Mouse (Mus musculus) ES-Bruce4 (cell line): ENCODE results near the gene Rhbdd2. TPM values are rescaled to one million over a fixed set of nuclear protein-coding genes. Genes with fewer than 3 reads are reported as not detected.
A peak's percentile ranks its signal among the peaks of the same experiment; 100 is the strongest.

ENCODE experiments used
- H3K27ac ChIP-seq: 2 replicates; pipeline ENCODE4 v1.5.1; 2012; ENCODE audit warnings: low read length, inconsistent platforms; ENCODE audit not compliant: insufficient read depth
- H3K27me3 ChIP-seq: 2 replicates; pipeline ENCODE4 v1.6.1; 2012; ENCODE audit warnings: mild to moderate bottlenecking, low read length, inconsistent platforms; ENCODE audit not compliant: control insufficient read depth, poor library complexity, insufficient read depth, severe bottlenecking
- H3K36me3 ChIP-seq: 2 replicates; pipeline ENCODE4 v1.6.1; 2012; ENCODE audit warnings: inconsistent platforms, mild to moderate bottlenecking, low read length, moderate library complexity; ENCODE audit not compliant: control insufficient read depth, poor library complexity, insufficient read depth, severe bottlenecking
- H3K4me1 ChIP-seq: one replicate; pipeline ENCODE4 v1.8.1; 2011; ENCODE audit warnings: low read length; ENCODE audit not compliant: control insufficient read depth, insufficient read depth
- H3K4me3 ChIP-seq: 2 replicates; pipeline ENCODE4 v1.5.1; 2011; ENCODE audit warnings: low read depth, mild to moderate bottlenecking, low read length
- H3K9ac ChIP-seq: 2 replicates; pipeline ENCODE4 v1.6.1; 2012; ENCODE audit warnings: low read depth, mild to moderate bottlenecking, inconsistent platforms; ENCODE audit not compliant: poor library complexity, severe bottlenecking
- H3K9me3 ChIP-seq: replicated peaks from 2 replicates; pipeline ENCODE4 v1.6.1; 2012; ENCODE audit warnings: mild to moderate bottlenecking, low read length, inconsistent platforms; ENCODE audit not compliant: control insufficient read depth, poor library complexity, insufficient read depth, severe bottlenecking
- CTCF ChIP-seq: IDR thresholded peaks from one replicate; pipeline ENCODE4 v1.8.1; 2011; ENCODE audit warnings: low read depth, low read length
- EP300 ChIP-seq: IDR thresholded peaks from 2 replicates; pipeline ENCODE4 v1.6.1; 2011; ENCODE audit warnings: low read depth, low read length; ENCODE audit not compliant: insufficient read depth
- POLR2A ChIP-seq: IDR thresholded peaks from one replicate; pipeline ENCODE4 v1.8.1; 2011; ENCODE audit warnings: low read length; ENCODE audit not compliant: insufficient read depth
- polyA plus RNA-seq: library from polyadenylated mRNA; stranded (reverse); fragments of >200 nt; gene quantifications from 2 replicates; pipeline ENCODE4 v1.2.4, GENCODE M21; 2011; ENCODE audit warnings: low read depth; ENCODE audit not compliant: missing spikeins, insufficient read depth, insufficient read length

The Rhbdd2 gene
- polyA plus RNA-seq, 1 experiment, result 30.6 TPM

GRCm38 (mm10) chr5:135649309-135649633 is 16.9 kb downstream of the Rhbdd2 start:
- no peak overlapping the region for H3K4me3 ChIP-seq
- H3K9ac ChIP-seq, result no peak overlapping the region
- peaks cover 8% of the 10 kb centered on the region for H3K4me1 ChIP-seq
- no peaks in the 10 kb centered on the region for H3K9me3 ChIP-seq
- H3K36me3 ChIP-seq, result no peaks in the 10 kb centered on the region
- TF ChIP-seq POLR2A, result no peak
- no peak for TF ChIP-seq CTCF
- TF ChIP-seq EP300, result no peak
- 0 out of 2 replicates have a peak overlapping the region, but pooled peaks have one; percentile 55 for H3K27ac ChIP-seq
- no peaks in the 10 kb centered on the region for H3K27me3 ChIP-seq

- H3K9ac ChIP-seq, result no peak overlapping the region
- H3K9me3 ChIP-seq, result no peaks in the 10 kb centered on the region
- no peak overlapping the region for H3K27ac ChIP-seq
- H3K4me1 ChIP-seq, result peaks cover 8% of the 10 kb centered on the region
- no peaks in the 10 kb centered on the region for H3K27me3 ChIP-seq
- no peaks in the 10 kb centered on the region for H3K36me3 ChIP-seq
- H3K4me3 ChIP-seq, result no peak overlapping the region
- TF ChIP-seq CTCF (no peak), POLR2A (no peak), EP300 (no peak)
These were observed 19.1 kb downstream of the Rhbdd2 start for GRCm38 (mm10) chr5:135651536-135651935.

GRCm38 (mm10) chr5:135653209-135653608 is 20.8 kb downstream of the Rhbdd2 start:
- Histone ChIP-seq H3K4me1 (peaks cover 8% of the 10 kb centered on the region), H3K27me3 (no peaks in the 10 kb centered on the region), H3K27ac (0 out of 2 replicates have a peak overlapping the region, but pooled peaks have one; percentile 32), H3K9me3 (no peaks in the 10 kb centered on the region), H3K4me3 (no peak overlapping the region), H3K9ac (no peak overlapping the region), H3K36me3 (no peaks in the 10 kb centered on the region)
- TF ChIP-seq EP300 (peak; percentile 54; the same call in 1 of the 2 replicates), CTCF (no peak)

- Histone ChIP-seq H3K27ac (peak overlapping the region; percentile 77), H3K36me3 (no peaks in the 10 kb centered on the region), H3K27me3 (no peaks in the 10 kb centered on the region), H3K9me3 (no peaks in the 10 kb centered on the region), H3K4me1 (peaks cover 13% of the 10 kb centered on the region), H3K4me3 (no peak overlapping the region), H3K9ac (no peak overlapping the region)
- TF ChIP-seq CTCF (no peak), POLR2A (no peak), EP300 (no peak)
These were observed 23.6 kb downstream of the Rhbdd2 start for GRCm38 (mm10) chr5:135656046-135656445.

GRCm38 (mm10) chr5:135657128-135657527 is 24.7 kb downstream of the Rhbdd2 start:
- Histone ChIP-seq H3K27ac (peak overlapping the region; percentile 77), H3K36me3 (no peaks in the 10 kb centered on the region), H3K4me3 (no peak overlapping the region), H3K27me3 (no peaks in the 10 kb centered on the region), H3K9ac (no peak overlapping the region; the same call in 1 of the 2 replicates), H3K9me3 (no peaks in the 10 kb centered on the region), H3K4me1 (peaks cover 11% of the 10 kb centered on the region)
- TF ChIP-seq CTCF (no peak), EP300 (peak; percentile 95), POLR2A (peak; percentile 29)

- Histone ChIP-seq H3K9ac (peak overlapping the region; percentile 78), H3K27me3 (no peaks in the 10 kb centered on the region), H3K4me3 (peak overlapping the region; percentile 71), H3K36me3 (no peaks in the 10 kb centered on the region), H3K27ac (peak overlapping the region; percentile 97), H3K4me1 (peaks cover 13% of the 10 kb centered on the region), H3K9me3 (no peaks in the 10 kb centered on the region)
- TF ChIP-seq EP300 (no peak), CTCF (no peak), POLR2A (no peak)
These were observed 25.4 kb downstream of the Rhbdd2 start for GRCm38 (mm10) chr5:135657703-135658373.
